Mouse (Mus musculus) kidney, embryonic 16.5 days (tissue): ENCODE data around the gene Pdia2. TPM values are rescaled to one million over a fixed set of nuclear protein-coding genes. Genes with fewer than 3 reads are reported as not detected.

ENCODE experiments used
- ATAC-seq: fragments of 200-750 bp; cut with Nextera tagmentation; 2 replicates; pipeline ENCODE4 v1.8.0; 2017; ENCODE audit warnings: moderate TSS enrichment; ENCODE audit not compliant: low FRiP score, low TSS enrichment
- H3K27ac ChIP-seq: fragments of 300-500 bp; sonication (generic); 2 replicates; pipeline ENCODE4 v1.5.1; 2014; ENCODE audit warnings: low read length
- H3K27me3 ChIP-seq: fragments of 300-500 bp; sonication (generic); 2 replicates; pipeline ENCODE4 v1.6.1; 2014; ENCODE audit warnings: low read length, control low read depth, mixed read lengths; ENCODE audit not compliant: insufficient read depth
- H3K36me3 ChIP-seq: fragments of 300-500 bp; sonication (generic); 2 replicates; pipeline ENCODE4 v1.6.1; 2014; ENCODE audit warnings: low read length, control low read depth, mixed read lengths; ENCODE audit not compliant: insufficient read depth
- H3K4me1 ChIP-seq: fragments of 300-500 bp; sonication (generic); 2 replicates; pipeline ENCODE4 v1.6.1; 2014; ENCODE audit warnings: low read length, control low read depth, mixed read lengths; ENCODE audit not compliant: insufficient read depth
- H3K4me2 ChIP-seq: fragments of 300-500 bp; sonication (generic); replicated peaks from 2 replicates; pipeline ENCODE4 v1.6.1; 2014; ENCODE audit warnings: low read depth, low read length
- H3K4me3 ChIP-seq: fragments of 300-500 bp; sonication (generic); 2 replicates; pipeline ENCODE4 v1.5.1; 2014; ENCODE audit warnings: mild to moderate bottlenecking, low read length
- H3K9ac ChIP-seq: fragments of 300-500 bp; sonication (generic); replicated peaks from 2 replicates; pipeline ENCODE4 v1.6.1; 2014; ENCODE audit warnings: low read length
- H3K9me3 ChIP-seq: fragments of 300-500 bp; sonication (generic); 2 replicates; pipeline ENCODE4 v1.6.1; 2016; ENCODE audit warnings: low read length, control low read depth
- WGBS: fragments of 180-500 bp; shearing (Covaris S2); extraction: QIAGEN DNeasy Blood & Tissue Kit; methylation state at CpG from one replicate; pipeline ENCODE4 v1.1.7; 2014; 5-methylcytosine and 5-hydroxymethylcytosine counted together
- polyA plus RNA-seq: library from polyadenylated mRNA; unstranded; fragments of >200 nt; fragmentation: Nextera tagmentation; extraction: Ambion mirVana; gene quantifications from 2 replicates; pipeline ENCODE4 v1.2.1, GENCODE M21; 2015

The Pdia2 gene
- polyA plus RNA-seq, 1 experiment from 2014 or later: 0.52 TPM

GRCm38 (mm10) chr17:26232863-26233262 lies 34.0 kb upstream of the Pdia2 start:
- Histone ChIP-seq H3K9ac (no peak overlapping the region), H3K4me2 (no peak overlapping the region), H3K9me3 (no peaks in the 10 kb centered on the region), H3K27ac (no peak overlapping the region), H3K4me3 (no peak overlapping the region), H3K36me3 (0 out of 2 replicates have a peak, but pooled peaks cover 2% of the 10 kb centered on the region), H3K27me3 (no peaks in the 10 kb centered on the region), H3K4me1 (0 out of 2 replicates have a peak, but pooled peaks cover 3% of the 10 kb centered on the region)
- ATAC-seq: no peak
- WGBS: 78% methylated on average over 8 of the region's 8 CpGs

GRCm38 (mm10) chr17:26231156-26231555 lies 32.3 kb upstream of the Pdia2 start:
- H3K4me1 ChIP-seq: 0 out of 2 replicates have a peak, but pooled peaks cover 3% of the 10 kb centered on the region
- 80% methylated on average over 5 of the region's 5 CpGs for WGBS
- H3K9ac ChIP-seq: no peak overlapping the region
- H3K27ac ChIP-seq: no peak overlapping the region
- no peak overlapping the region for H3K4me2 ChIP-seq
- no peak overlapping the region for H3K4me3 ChIP-seq
- H3K27me3 ChIP-seq: no peaks in the 10 kb centered on the region
- 0 out of 2 replicates have a peak, but pooled peaks cover 2% of the 10 kb centered on the region for H3K36me3 ChIP-seq
- no peak for ATAC-seq
- H3K9me3 ChIP-seq: no peaks in the 10 kb centered on the region

GRCm38 (mm10) chr17:26229776-26230175 lies 30.9 kb upstream of the Pdia2 start:
- Histone ChIP-seq H3K4me2 (no peak overlapping the region), H3K9me3 (no peaks in the 10 kb centered on the region), H3K4me1 (0 out of 2 replicates have a peak, but pooled peaks cover 8% of the 10 kb centered on the region), H3K4me3 (no peak overlapping the region), H3K9ac (no peak overlapping the region), H3K36me3 (0 out of 2 replicates have a peak, but pooled peaks cover 2% of the 10 kb centered on the region), H3K27ac (no peak overlapping the region), H3K27me3 (no peaks in the 10 kb centered on the region)
- no peak for ATAC-seq
- WGBS: 92% methylated on average over 5 of the region's 5 CpGs

GRCm38 (mm10) chr17:26225150-26225549 lies 26.3 kb upstream of the Pdia2 start:
- Histone ChIP-seq H3K9me3 (no peaks in the 10 kb centered on the region), H3K4me2 (no peak overlapping the region), H3K36me3 (no peaks in the 10 kb centered on the region), H3K9ac (no peak overlapping the region), H3K27me3 (no peaks in the 10 kb centered on the region), H3K4me3 (no peak overlapping the region), H3K27ac (peak overlapping the region; percentile 43; the same call in 1 of the 2 replicates), H3K4me1 (0 out of 2 replicates have a peak, but pooled peaks cover 5% of the 10 kb centered on the region)
- WGBS: 48% methylated on average over 12 of the region's 12 CpGs
- ATAC-seq: peak; percentile 76

- ATAC-seq: no peak
- 62% methylated on average over 2 of the region's 2 CpGs for WGBS
- Histone ChIP-seq H3K36me3 (no peaks in the 10 kb centered on the region), H3K9me3 (no peaks in the 10 kb centered on the region), H3K4me1 (0 out of 2 replicates have a peak, but pooled peaks cover 5% of the 10 kb centered on the region), H3K27ac (peak overlapping the region; percentile 55; the same call in 1 of the 2 replicates), H3K4me2 (no peak overlapping the region), H3K4me3 (no peak overlapping the region), H3K9ac (no peak overlapping the region), H3K27me3 (no peaks in the 10 kb centered on the region)
Measured at GRCm38 (mm10) chr17:26221508-26221907, 22.6 kb upstream of the Pdia2 start.

- ATAC-seq: no peak; the same call in 1 of the 2 replicates
- 80% methylated on average over 11 of the region's 11 CpGs for WGBS
Measured at GRCm38 (mm10) chr17:26212681-26213080, 13.8 kb upstream of the Pdia2 start.

GRCm38 (mm10) chr17:26212241-26212640 lies 13.4 kb upstream of the Pdia2 start:
- Histone ChIP-seq H3K27me3 (no peaks in the 10 kb centered on the region), H3K4me1 (no peaks in the 10 kb centered on the region), H3K9ac (no peak overlapping the region), H3K27ac (no peak overlapping the region), H3K9me3 (no peaks in the 10 kb centered on the region), H3K4me3 (no peak overlapping the region), H3K4me2 (no peak overlapping the region), H3K36me3 (0 out of 2 replicates have a peak, but pooled peaks cover 5% of the 10 kb centered on the region)
- WGBS: 86% methylated on average over 7 of the region's 7 CpGs
- no peak for ATAC-seq

More at GRCm38 (mm10) chr17:26212681-26213080, 13.8 kb upstream of the Pdia2 start:
- H3K27ac ChIP-seq: no peak overlapping the region
- no peak overlapping the region for H3K4me3 ChIP-seq
- H3K27me3 ChIP-seq: no peaks in the 10 kb centered on the region
- H3K9ac ChIP-seq: no peak overlapping the region
- no peaks in the 10 kb centered on the region for H3K9me3 ChIP-seq
- H3K36me3 ChIP-seq: 0 out of 2 replicates have a peak, but pooled peaks cover 5% of the 10 kb centered on the region
- no peak overlapping the region for H3K4me2 ChIP-seq
- H3K4me1 ChIP-seq: no peaks in the 10 kb centered on the region

- H3K4me3 ChIP-seq: no peak within 1 kb of the TSS
- no peak within 1 kb of the TSS for H3K9ac ChIP-seq
- no peak for ATAC-seq
- no peak within 1 kb of the TSS for H3K27ac ChIP-seq
- no peak within 1 kb of the TSS for H3K4me2 ChIP-seq
- WGBS: 79% methylated on average over 12 of the region's 12 CpGs
- H3K36me3 ChIP-seq: no peaks in the 10 kb centered on the region
- H3K4me1 ChIP-seq: peaks cover 18% of the 10 kb centered on the region
- H3K9me3 ChIP-seq: no peaks in the 10 kb centered on the region
- peaks cover 12% of the 10 kb centered on the region for H3K27me3 ChIP-seq
Measured at GRCm38 (mm10) chr17:26207686-26208085, 8.8 kb upstream of the Pdia2 start, which contains the start of gene Arhgdig. Gene Arhgdig (minus strand): TSS chr17:26207786.

- no peak overlapping the region for H3K9ac ChIP-seq
- H3K9me3 ChIP-seq: no peaks in the 10 kb centered on the region
- peaks cover 25% of the 10 kb centered on the region for H3K27me3 ChIP-seq
- no peak overlapping the region for H3K4me2 ChIP-seq
- no peak overlapping the region for H3K4me3 ChIP-seq
- H3K4me1 ChIP-seq: peaks cover 22% of the 10 kb centered on the region
- no peak overlapping the region for H3K27ac ChIP-seq
- no peak for ATAC-seq
- WGBS: 67% methylated on average over 1 of the region's 1 CpGs
- no peaks in the 10 kb centered on the region for H3K36me3 ChIP-seq
Measured at GRCm38 (mm10) chr17:26206392-26206791, 7.5 kb upstream of the Pdia2 start.

GRCm38 (mm10) chr17:26204766-26205165 lies 5.9 kb upstream of the Pdia2 start:
- Histone ChIP-seq H3K4me3 (no peak overlapping the region), H3K27me3 (peaks cover 42% of the 10 kb centered on the region), H3K9ac (no peak overlapping the region), H3K9me3 (no peaks in the 10 kb centered on the region), H3K4me2 (no peak overlapping the region), H3K27ac (no peak overlapping the region), H3K36me3 (no peaks in the 10 kb centered on the region), H3K4me1 (peaks cover 27% of the 10 kb centered on the region)
- ATAC-seq: no peak
- 15% methylated on average over 11 of the region's 11 CpGs for WGBS
